Mouse (Mus musculus) right cerebral cortex, adult 18-20 months (tissue): Measurements from ENCODE around the gene Fzd7.
"Not testable (repeated sequence)": the region's sequence is repeated elsewhere in the genome, so short reads cannot be mapped to it uniquely, and the experiment has no call there.

Experiments used
- DNase-seq: peaks from one replicate; pipeline ENCODE4 v3.0.0; 2022; ENCODE audit warnings: mixed read lengths

Gene Fzd7

GRCm38 (mm10) chr1:59482331-59482695 lies at the start of gene Fzd7:
Fzd7 (plus strand) TSS chr1:59482424.
- DNase-seq, result no peak

- DNase-seq, result no peak
Observed at GRCm38 (mm10) chr1:59433296-59433695, 48.9 kb upstream of the Fzd7 start.

DNA sequence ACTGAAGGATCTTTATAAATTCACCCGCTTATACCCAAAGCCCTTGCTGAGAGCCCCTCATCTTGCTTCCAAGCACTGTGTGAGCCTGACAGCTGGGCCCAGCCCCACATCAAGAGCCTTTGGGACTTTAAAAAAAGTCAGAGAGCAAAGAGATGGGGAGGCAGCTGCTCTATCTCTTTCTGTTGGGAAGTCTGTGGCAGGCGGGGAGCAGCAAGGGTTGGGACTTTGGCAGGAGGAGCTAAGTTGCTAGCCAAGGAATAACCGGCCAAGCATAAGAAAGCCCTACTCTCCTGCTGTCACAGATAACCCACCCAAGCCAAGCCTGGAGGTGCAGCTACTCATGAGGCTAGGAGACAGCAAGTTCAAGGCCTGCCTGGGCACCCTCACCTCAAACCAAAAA lies 48.2 kb upstream of the Fzd7 start:
- DNase-seq, result no peak

DNA sequence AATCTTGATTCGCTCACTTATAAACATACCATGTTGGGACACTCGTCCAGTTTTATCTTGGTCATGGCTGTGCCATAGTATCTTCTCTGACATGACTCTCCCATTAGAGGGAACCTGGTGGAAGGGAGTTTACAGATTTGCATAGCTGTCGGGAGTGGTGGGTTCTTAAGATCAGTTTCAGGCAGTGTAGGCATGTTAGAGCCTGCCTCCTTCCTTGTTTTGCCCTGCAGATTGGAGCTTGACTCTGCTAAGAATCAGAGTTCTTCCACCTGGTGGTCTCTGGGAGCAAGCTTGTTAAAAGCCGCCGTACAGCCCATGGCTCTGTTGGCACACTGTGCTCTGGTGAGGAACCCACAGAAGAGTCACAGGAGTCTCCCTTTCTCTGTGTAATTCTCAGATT lies 47.0 kb upstream of the Fzd7 start:
- DNase-seq, result no peak

GRCm38 (mm10) chr1:59436321-59436720 lies 45.9 kb upstream of the Fzd7 start:
- DNase-seq, result no peak

DNA sequence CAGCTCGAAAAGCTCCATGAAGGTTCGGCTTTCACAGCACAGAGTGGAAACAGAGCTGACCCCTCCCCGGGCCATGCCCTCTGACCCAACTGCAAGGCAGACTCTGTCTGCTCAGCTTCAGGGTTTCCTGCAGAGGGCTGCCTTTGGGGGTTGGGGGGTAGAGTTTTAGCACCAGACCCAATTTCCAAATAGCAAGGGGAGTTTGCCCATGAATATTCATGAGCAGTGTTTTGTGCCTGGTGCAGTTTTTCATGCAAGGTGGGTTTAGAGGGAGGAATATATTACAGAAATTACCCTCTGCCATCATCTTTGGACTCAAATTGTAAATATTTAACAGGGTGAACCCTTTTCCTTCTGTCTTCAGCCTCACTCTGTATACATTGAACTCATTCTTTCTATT lies 44.3 kb upstream of the Fzd7 start:
- DNase-seq, result no peak

DNA sequence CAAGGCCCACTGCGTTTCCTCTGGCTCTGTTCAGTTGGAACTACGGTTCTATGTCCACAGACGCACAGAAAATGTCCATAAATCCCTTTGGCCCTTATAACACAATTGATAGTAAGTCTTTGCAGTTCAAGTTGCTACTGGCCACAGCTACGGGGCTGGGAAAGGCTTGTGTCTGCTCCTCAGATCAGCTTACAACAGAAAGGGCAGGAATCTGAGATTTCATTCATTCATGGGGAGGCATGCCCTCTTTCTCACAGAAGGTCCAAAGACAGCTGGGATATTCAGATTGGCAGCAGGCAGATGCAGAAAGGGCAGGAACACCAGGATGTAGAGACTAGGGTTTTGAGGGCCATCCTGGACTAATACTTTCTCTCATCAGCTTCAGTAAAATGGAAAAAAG lies 43.9 kb upstream of the Fzd7 start:
- no peak for DNase-seq

DNA sequence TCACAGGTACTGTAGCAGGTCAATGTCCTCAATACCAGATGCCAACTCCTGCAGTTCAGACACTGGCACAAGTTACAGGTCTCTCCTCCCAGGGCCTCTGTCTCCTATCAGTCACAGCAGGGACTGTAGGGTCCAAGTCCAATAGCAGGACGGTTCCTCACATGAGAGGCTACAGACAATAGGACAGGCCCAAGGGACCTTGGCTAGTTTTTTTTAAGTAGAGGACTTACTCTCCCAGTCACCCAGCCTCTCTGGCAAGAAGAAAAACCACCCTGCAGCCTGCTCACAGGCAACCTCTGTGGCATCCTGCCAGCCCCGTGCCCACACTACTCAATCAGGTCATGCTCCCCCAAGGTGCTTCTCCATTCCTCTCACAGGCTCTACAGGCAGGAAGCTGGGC lies 43.0 kb upstream of the Fzd7 start:
- no peak for DNase-seq

DNA sequence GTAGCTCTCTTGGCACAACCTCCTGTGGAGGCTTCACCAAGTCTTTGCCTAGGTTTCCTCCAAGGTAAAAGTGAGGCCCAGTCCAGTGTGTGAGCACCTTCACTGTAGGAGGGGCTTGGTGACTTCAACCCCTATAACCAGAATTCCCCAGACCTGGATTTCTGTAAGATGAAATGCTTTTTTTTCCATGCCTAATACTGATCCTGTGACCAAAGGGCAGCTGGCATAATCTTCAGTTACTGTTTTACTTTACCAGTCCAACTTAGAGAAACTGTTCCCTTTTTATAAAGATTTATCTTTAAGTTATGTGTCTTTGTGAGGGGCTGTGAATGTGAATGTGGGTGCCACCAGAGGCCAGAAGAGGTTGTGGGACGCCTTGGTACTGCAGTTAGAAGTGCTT lies 42.3 kb upstream of the Fzd7 start:
- no peak for DNase-seq

- not testable (repeated sequence) for DNase-seq
Observed at GRCm38 (mm10) chr1:59442721-59443120, 39.5 kb upstream of the Fzd7 start.

- no peak for DNase-seq
Observed at GRCm38 (mm10) chr1:59444127-59444660, 38.0 kb upstream of the Fzd7 start.

GRCm38 (mm10) chr1:59445242-59445641 lies 37.0 kb upstream of the Fzd7 start:
- DNase-seq, result no peak

- no peak for DNase-seq
Observed at GRCm38 (mm10) chr1:59448497-59449270, 33.5 kb upstream of the Fzd7 start.

DNA sequence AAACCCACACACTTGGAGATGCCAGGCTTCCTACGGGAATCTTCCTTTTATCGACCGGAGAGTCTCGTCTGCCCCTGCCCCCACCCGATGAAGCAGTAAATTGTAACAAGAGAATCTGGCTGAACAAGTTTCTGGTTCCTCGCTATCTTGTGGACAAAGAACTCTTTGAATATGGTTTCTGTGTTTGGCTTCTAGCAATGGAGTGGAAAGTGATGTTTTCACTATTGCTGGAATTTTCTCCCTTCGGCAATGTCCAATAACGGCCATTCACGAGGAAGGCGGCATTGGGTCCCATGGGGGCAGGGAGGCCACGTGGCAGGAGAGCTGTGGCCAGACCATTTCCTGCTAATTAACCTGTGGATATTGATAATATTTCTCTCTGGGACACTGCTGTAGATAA lies 32.8 kb upstream of the Fzd7 start:
- DNase-seq, result no peak

DNA sequence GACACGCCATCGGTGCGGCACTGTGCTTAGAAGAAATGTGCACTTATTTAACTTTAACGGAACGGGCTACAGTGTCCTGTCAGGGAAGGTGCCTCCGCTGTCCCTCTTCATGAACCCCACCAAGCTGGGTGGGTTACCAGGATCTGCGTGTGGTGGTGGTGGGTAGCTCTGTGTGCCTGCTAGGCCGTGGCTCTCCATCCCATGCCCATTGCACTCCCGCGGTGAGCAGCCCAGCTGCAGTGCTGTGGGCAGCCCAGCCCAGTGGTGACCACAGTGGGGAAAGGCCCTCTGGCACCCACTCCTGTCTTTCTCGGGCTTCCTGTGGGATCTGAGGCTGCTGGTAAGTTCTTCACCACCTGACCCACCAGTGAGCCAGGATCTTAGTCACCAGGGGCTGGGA lies 31.3 kb upstream of the Fzd7 start:
- DNase-seq, result no peak

DNA sequence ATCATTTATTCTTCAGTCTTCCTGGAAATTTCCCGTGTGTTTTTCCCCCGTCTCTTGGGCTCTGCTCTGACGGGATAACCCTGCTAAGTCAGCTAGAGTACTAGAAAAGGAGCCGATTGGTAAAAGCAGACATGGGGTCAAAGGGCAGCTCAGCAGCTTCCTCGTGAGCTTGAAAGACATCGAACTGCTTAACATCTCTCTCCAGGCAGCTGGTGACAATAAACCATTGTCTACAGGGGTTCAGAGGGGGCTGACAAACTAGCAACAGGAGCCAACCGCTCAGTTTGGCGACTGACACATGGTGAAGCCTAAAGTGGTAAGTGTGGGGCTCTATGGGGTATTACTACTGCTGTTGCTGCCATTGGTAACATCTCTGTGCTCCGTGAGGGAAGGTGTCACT lies 30.6 kb upstream of the Fzd7 start:
- no peak for DNase-seq

GRCm38 (mm10) chr1:59456825-59457224 lies 25.4 kb upstream of the Fzd7 start:
- no peak for DNase-seq

GRCm38 (mm10) chr1:59457873-59458272 lies 24.4 kb upstream of the Fzd7 start:
- no peak for DNase-seq

- no peak for DNase-seq
Observed at GRCm38 (mm10) chr1:59458886-59459285, 23.3 kb upstream of the Fzd7 start.

DNA sequence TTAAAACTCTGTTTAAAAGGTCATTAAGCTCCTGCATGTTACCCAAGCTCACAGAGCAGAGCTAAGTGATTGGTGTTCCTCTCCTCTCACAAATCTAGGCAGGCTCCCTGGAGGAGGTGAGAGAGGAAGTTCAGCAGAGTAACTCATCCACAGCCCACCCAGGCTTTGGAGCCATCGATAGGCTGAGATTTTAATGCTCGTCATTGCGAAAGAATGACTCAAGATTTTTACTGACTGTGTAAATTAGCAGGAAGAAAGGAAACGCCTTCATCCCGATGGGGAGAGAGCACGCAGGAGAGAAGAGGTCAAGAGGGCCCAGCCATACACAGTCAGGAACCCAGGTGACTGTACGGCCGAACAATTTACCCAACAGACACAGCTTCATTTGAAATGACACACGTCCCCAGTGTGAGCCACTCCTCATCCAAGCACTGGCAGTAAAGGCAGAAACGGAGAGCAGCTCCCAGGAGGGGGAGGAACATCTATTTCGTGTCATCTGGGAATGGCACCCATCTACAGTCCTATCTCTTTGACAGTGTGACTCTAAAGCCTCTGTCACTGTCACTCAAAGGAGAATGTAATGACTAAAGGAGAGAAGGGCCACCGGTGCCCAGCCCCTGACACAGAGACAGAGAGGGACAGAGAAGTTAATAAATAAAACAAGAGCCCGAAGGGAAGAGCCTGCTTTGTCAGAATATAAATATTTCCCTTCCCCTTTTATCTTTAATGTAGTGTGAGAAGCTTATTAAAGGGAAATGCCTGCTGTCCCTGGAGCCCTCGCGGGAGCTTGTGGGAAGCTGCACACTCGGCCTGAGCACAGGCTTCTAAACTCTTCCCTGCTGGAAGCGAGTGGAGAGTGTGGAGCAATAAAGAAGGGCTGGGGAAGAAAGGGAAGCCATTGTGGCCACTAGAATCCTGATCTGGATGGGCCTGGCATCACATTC lies 17.3 kb upstream of the Fzd7 start:
- no peak for DNase-seq

DNA sequence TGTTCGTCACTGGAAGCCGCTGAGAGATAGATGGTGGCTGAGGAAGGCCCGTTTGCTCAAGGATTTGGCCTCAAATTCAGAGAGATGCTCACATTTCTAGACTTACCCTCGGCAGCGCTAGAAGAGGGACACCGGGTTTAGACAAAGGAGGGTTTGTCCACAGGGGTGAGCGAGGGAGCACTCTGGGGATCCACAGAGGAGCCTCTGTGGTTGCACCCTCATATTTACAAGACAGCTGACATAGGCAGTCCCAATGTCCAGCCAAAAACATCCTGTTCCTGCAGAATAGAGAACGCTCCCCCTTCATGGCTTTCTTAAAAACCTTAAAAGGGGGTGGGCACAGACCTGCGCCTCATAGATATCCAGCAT lies 16.6 kb upstream of the Fzd7 start:
- no peak for DNase-seq

- DNase-seq, result no peak
Observed at GRCm38 (mm10) chr1:59469170-59469569, 13.1 kb upstream of the Fzd7 start.

DNA sequence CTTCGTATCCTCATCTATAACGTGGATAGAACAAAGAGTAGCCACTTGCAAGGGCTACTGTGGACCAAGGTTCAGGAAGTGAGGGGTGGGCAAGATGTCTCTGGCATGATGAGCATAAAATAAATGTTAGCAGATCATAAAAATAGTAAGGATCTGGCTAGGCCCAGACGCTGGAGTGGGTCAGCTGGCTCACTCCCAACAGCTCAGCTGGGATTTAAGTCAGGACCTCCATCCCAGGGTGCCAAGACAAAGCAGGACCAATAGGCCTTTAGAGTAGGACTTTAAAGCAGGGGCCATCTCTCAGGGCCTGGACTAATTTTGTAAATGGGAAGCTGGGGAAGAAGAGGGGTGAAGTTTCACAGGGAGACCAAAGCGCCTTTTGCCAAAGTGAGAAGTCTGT lies 11.5 kb upstream of the Fzd7 start:
- no peak for DNase-seq
